Mouse (Mus musculus) liver, embryonic 14.5 days (tissue): ENCODE measurements around the gene Bcap29.

Source experiments
- CTCF ChIP-seq: IDR thresholded peaks from 2 replicates; pipeline ENCODE4 v1.5.1; 2016; ENCODE audit warnings: antibody characterized with exemption, low read depth, control low read depth
- EP300 ChIP-seq: IDR thresholded peaks from 2 replicates; pipeline ENCODE4 v1.6.1; 2016; ENCODE audit warnings: antibody characterized with exemption, low read depth

GRCm38 (mm10) chr12:31554371-31554770 is 80.1 kb downstream of the Bcap29 start:
- TF ChIP-seq CTCF (no peak), EP300 (no peak)
